Mouse (Mus musculus): Measurements from ENCODE around the gene Slc16a13. TPM values are rescaled to one million over a fixed set of nuclear protein-coding genes. Genes with fewer than 3 reads are reported as not detected.

Gene Slc16a13
- polyA plus RNA-seq, 1 experiment from 2014 or later, result 9.1 TPM

DNA sequence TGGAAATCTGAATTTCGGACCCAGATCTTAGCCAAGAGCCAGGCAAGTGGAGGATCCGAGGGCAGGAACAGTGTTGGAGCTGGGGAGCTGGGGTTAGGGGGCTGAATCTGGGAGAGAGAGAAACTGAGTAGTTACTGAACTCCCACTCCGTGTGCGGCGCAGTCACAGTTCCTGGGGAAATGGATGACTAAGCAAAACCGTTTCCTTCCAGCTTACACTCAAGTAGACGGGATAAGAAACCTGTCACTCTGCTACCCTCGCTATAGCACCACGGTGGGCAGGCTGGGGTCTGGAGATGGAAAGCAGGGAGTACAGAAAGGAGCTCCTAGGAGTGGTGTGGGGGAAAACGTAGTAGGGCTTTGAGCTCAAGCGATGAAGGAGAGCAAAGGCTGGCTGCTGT is 29.3 kb upstream of the Slc16a13 start:
- H3K4me1 ChIP-seq (replicated peaks; ENCODE audit: control insufficient read depth, insufficient read depth, low read length), result 0 out of 2 replicates have a peak, but pooled peaks cover 2% of the 10 kb centered on the region
- H3K9ac ChIP-seq (ENCODE audit: low read depth, low read length), result no peak overlapping the region
- no peak overlapping the region for H3K4me2 ChIP-seq
- DNase-seq (ENCODE audit: low spot score) (no peak), ATAC-seq (replicated peaks; ENCODE audit: low FRiP score) (no peak)
- 42% methylated on average over 11 of the region's 11 CpGs for WGBS
- H3K4me3 ChIP-seq (ENCODE audit: low read depth, low read length), result no peak overlapping the region
- peaks cover 34% of the 10 kb centered on the region for H3K27me3 ChIP-seq (replicated peaks; ENCODE audit: control insufficient read depth, insufficient read depth, low read length)
- H3K9me3 ChIP-seq (ENCODE audit: control insufficient read depth, low read length), result no peaks in the 10 kb centered on the region
- H3K27ac ChIP-seq (ENCODE audit: low read depth, low read length), result no peak overlapping the region
- H3K36me3 ChIP-seq (ENCODE audit: control insufficient read depth, insufficient read depth, low read length), result no peaks in the 10 kb centered on the region

- DNase-seq (ENCODE audit: low spot score) (no peak), ATAC-seq (replicated peaks; ENCODE audit: low FRiP score) (no peak)
- Histone ChIP-seq H3K36me3 (ENCODE audit: control insufficient read depth, insufficient read depth, low read length) (no peaks in the 10 kb centered on the region), H3K9me3 (ENCODE audit: control insufficient read depth, low read length) (no peaks in the 10 kb centered on the region), H3K4me2 (no peak overlapping the region), H3K4me3 (ENCODE audit: low read depth, low read length) (no peak overlapping the region), H3K27me3 (replicated peaks; ENCODE audit: control insufficient read depth, insufficient read depth, low read length) (peaks cover 6% of the 10 kb centered on the region), H3K27ac (ENCODE audit: low read depth, low read length) (no peak overlapping the region), H3K9ac (ENCODE audit: low read depth, low read length) (no peak overlapping the region), H3K4me1 (replicated peaks; ENCODE audit: control insufficient read depth, insufficient read depth, low read length) (no peaks in the 10 kb centered on the region)
- WGBS, result 43% methylated on average over 9 of the region's 9 CpGs
Observed at GRCm38 (mm10) chr11:70247136-70247845, 26.4 kb upstream of the Slc16a13 start.

- no peak overlapping the region for H3K9ac ChIP-seq (ENCODE audit: low read depth, low read length)
- H3K4me2 ChIP-seq, result no peak overlapping the region
- no peak overlapping the region for H3K4me3 ChIP-seq (ENCODE audit: low read depth, low read length)
- peaks cover 7% of the 10 kb centered on the region for H3K4me1 ChIP-seq (replicated peaks; ENCODE audit: control insufficient read depth, insufficient read depth, low read length)
- no peaks in the 10 kb centered on the region for H3K27me3 ChIP-seq (replicated peaks; ENCODE audit: control insufficient read depth, insufficient read depth, low read length)
- 66% methylated on average over 11 of the region's 11 CpGs for WGBS
- ATAC-seq (replicated peaks; ENCODE audit: low FRiP score) (no peak), DNase-seq (ENCODE audit: low spot score) (no peak)
- no peaks in the 10 kb centered on the region for H3K9me3 ChIP-seq (ENCODE audit: control insufficient read depth, low read length)
- no peaks in the 10 kb centered on the region for H3K36me3 ChIP-seq (ENCODE audit: control insufficient read depth, insufficient read depth, low read length)
- H3K27ac ChIP-seq (ENCODE audit: low read depth, low read length), result no peak overlapping the region
Observed at GRCm38 (mm10) chr11:70242591-70242990, 21.7 kb upstream of the Slc16a13 start.

DNA sequence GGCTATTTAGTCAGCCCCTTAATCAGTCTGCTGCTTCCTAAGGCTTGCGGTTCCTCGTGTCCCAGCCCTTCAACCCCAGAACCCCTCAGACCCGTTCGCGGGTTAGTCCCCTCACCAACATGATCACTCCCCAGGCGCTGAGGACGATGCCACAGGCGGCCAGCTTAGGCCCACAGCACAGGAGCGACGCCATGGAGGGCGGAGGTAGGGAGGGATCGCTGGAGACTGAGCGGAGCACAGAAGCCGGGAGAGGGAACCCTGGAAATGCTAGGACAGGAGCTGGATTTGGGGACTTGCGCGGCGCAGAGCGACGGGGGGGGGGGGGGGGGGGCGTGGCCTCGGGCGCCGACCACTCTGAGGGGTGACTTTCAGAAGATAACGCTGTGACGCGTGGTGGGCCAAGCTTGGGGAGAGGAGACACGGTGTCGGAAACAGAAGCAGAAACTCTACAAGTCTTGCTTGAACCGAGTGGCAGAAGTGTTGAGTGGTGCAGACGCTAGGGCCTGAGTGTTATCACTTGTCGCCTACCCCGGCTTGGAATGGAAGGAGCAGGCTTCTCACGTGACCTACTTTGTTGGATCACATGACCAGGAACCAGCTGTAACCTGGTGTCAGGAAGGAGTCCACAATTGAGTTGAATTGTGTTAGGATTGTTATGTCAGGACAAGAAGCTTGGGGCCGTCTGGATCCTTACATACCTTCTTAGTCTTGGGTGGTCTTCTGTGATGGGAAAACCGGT is 18.8 kb upstream of the Slc16a13 start, which contains the start of the genes Gm21988 and Rnasek:
Gene Gm21988, minus strand, starts transcription at position 290 of the 739 bp plus-strand sequence.
Gene Rnasek, minus strand, starts transcription at position 302 of the 739 bp plus-strand sequence.
- WGBS, result 0% methylated on average over 27 of the region's 35 CpGs

GRCm38 (mm10) chr11:70238591-70239440 is 18.0 kb upstream of the Slc16a13 start:
- peaks cover 34% of the 10 kb centered on the region for H3K4me1 ChIP-seq (replicated peaks; ENCODE audit: control insufficient read depth, insufficient read depth, low read length)
- peak; percentile 53 for DNase-seq (ENCODE audit: low spot score)
- no peak for ATAC-seq (replicated peaks; ENCODE audit: low FRiP score)

More for the DNA sequence above, 18.8 kb upstream of the Slc16a13 start, which contains the start of the genes Gm21988 and Rnasek:
- Histone ChIP-seq H3K27me3 (replicated peaks; ENCODE audit: control insufficient read depth, insufficient read depth, low read length) (no peaks in the 10 kb centered on the region), H3K27ac (ENCODE audit: low read depth, low read length) (peak within 1 kb of the TSS; percentile 97), H3K4me1 (replicated peaks; ENCODE audit: control insufficient read depth, insufficient read depth, low read length) (peaks cover 30% of the 10 kb centered on the region), H3K4me2 (peak within 1 kb of the TSS; percentile 92), H3K36me3 (ENCODE audit: control insufficient read depth, insufficient read depth, low read length) (peaks cover 7% of the 10 kb centered on the region; the same call in 1 of the 2 replicates), H3K4me3 (ENCODE audit: low read depth, low read length) (peak within 1 kb of the TSS; percentile 97), H3K9ac (ENCODE audit: low read depth, low read length) (peak within 1 kb of the TSS; percentile 95), H3K9me3 (ENCODE audit: control insufficient read depth, low read length) (no peaks in the 10 kb centered on the region)
- DNase-seq (ENCODE audit: low spot score) (peak; percentile 87), ATAC-seq (replicated peaks; ENCODE audit: low FRiP score) (peak; percentile 40)

GRCm38 (mm10) chr11:70237457-70238167 is 16.7 kb upstream of the Slc16a13 start, which contains the start of gene 0610010K14Rik:
0610010K14Rik (minus strand) TSS chr11:70237914.
- H3K4me2 ChIP-seq, result peak within 1 kb of the TSS; percentile 92
- H3K27ac ChIP-seq (ENCODE audit: low read depth, low read length), result peak within 1 kb of the TSS; percentile 97
- peak within 1 kb of the TSS; percentile 95 for H3K9ac ChIP-seq (ENCODE audit: low read depth, low read length)
- H3K9me3 ChIP-seq (ENCODE audit: control insufficient read depth, low read length), result no peaks in the 10 kb centered on the region
- ATAC-seq (replicated peaks; ENCODE audit: low FRiP score) (peak; percentile 91), DNase-seq (ENCODE audit: low spot score) (peak; percentile 99)
- H3K27me3 ChIP-seq (replicated peaks; ENCODE audit: control insufficient read depth, insufficient read depth, low read length), result no peaks in the 10 kb centered on the region
- peaks cover 34% of the 10 kb centered on the region for H3K4me1 ChIP-seq (replicated peaks; ENCODE audit: control insufficient read depth, insufficient read depth, low read length)
- H3K4me3 ChIP-seq (ENCODE audit: low read depth, low read length), result peak within 1 kb of the TSS; percentile 97
- H3K36me3 ChIP-seq (ENCODE audit: control insufficient read depth, insufficient read depth, low read length), result peaks cover 7% of the 10 kb centered on the region; the same call in 1 of the 2 replicates
- WGBS, result under 1% methylated on average over 68 of the region's 70 CpGs

More at GRCm38 (mm10) chr11:70238591-70239440, 18.0 kb upstream of the Slc16a13 start:
- H3K36me3 ChIP-seq (ENCODE audit: control insufficient read depth, insufficient read depth, low read length), result peaks cover 7% of the 10 kb centered on the region; the same call in 1 of the 2 replicates
- H3K4me3 ChIP-seq (ENCODE audit: low read depth, low read length), result peak overlapping the region; percentile 97
- H3K27ac ChIP-seq (ENCODE audit: low read depth, low read length), result peak overlapping the region; percentile 97
- H3K27me3 ChIP-seq (replicated peaks; ENCODE audit: control insufficient read depth, insufficient read depth, low read length), result no peaks in the 10 kb centered on the region
- no peaks in the 10 kb centered on the region for H3K9me3 ChIP-seq (ENCODE audit: control insufficient read depth, low read length)
- peak overlapping the region; percentile 95 for H3K9ac ChIP-seq (ENCODE audit: low read depth, low read length)
- 11% methylated on average over 23 of the region's 23 CpGs for WGBS
- H3K4me2 ChIP-seq, result peak overlapping the region; percentile 92

GRCm38 (mm10) chr11:70236717-70237116 is 15.9 kb upstream of the Slc16a13 start:
- WGBS, result 19% methylated on average over 7 of the region's 7 CpGs
- Histone ChIP-seq H3K9ac (ENCODE audit: low read depth, low read length) (peak overlapping the region; percentile 95), H3K27ac (ENCODE audit: low read depth, low read length) (peak overlapping the region; percentile 97), H3K4me1 (replicated peaks; ENCODE audit: control insufficient read depth, insufficient read depth, low read length) (peaks cover 34% of the 10 kb centered on the region), H3K27me3 (replicated peaks; ENCODE audit: control insufficient read depth, insufficient read depth, low read length) (no peaks in the 10 kb centered on the region), H3K4me3 (ENCODE audit: low read depth, low read length) (peak overlapping the region; percentile 97), H3K9me3 (ENCODE audit: control insufficient read depth, low read length) (no peaks in the 10 kb centered on the region), H3K36me3 (ENCODE audit: control insufficient read depth, insufficient read depth, low read length) (peaks cover 7% of the 10 kb centered on the region; the same call in 1 of the 2 replicates), H3K4me2 (peak overlapping the region; percentile 92)
- peak; percentile 35 for DNase-seq (ENCODE audit: low spot score)
- ATAC-seq (replicated peaks; ENCODE audit: low FRiP score), result no peak
